Mouse (Mus musculus): ENCODE results near the gene Herc4.

DNA sequence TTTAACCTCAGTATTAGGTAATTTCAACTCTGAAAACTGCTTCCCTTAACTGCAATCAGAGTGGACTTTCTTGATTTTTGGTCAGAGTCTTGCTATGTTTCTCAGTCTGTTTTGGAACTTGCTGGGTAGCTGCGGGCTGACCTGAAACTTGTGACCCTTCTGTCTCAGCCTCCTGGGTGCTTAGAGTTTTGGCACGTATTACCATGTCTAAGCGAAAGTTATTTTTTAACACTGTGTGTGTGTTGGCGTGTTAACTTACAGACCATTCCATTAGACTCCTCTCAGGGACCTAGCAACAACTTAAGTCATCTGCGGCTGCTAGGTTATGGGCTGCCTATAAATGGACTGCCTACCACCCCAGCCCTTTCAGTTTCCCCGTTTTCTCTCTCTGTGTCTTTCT is 123.8 kb downstream of the Herc4 start:
- TF ChIP-seq POLR2A (IDR thresholded peaks at IDR 0.05; ENCODE audit: low read depth, low read length) (no peak), CTCF (IDR thresholded peaks at IDR 0.05; ENCODE audit: extremely low read depth, insufficient read length, insufficient replicate concordance, low read depth, low read length) (no peak)

All from small intestine, adult 2 months (tissue).